Mouse (Mus musculus) spleen, adult 10 weeks (tissue): ENCODE results near the gene Nxf2. TPM values are rescaled to one million over a fixed set of nuclear protein-coding genes. Genes with fewer than 3 reads are reported as not detected.

Source experiments
- polyA plus RNA-seq: library from polyadenylated mRNA; stranded (reverse); fragments of 350-450 nt; fragmentation: Illumina TruSeq; extraction: RNeasy Lipid Tissue Mini Kit (QIAGEN cat#74804); gene quantifications from one replicate; pipeline ENCODE4 v1.2.3, GENCODE M21; 2015; ENCODE audit warnings: low replicate concordance; ENCODE audit not compliant: insufficient read depth

Nxf2 gene
- polyA plus RNA-seq = 0.55 TPM

GRCm38 (mm10) chrX:134964546-134964945 is at the start of gene Nxf2:
Gene Nxf2 (minus strand): TSS chrX:134964754.

DNA sequence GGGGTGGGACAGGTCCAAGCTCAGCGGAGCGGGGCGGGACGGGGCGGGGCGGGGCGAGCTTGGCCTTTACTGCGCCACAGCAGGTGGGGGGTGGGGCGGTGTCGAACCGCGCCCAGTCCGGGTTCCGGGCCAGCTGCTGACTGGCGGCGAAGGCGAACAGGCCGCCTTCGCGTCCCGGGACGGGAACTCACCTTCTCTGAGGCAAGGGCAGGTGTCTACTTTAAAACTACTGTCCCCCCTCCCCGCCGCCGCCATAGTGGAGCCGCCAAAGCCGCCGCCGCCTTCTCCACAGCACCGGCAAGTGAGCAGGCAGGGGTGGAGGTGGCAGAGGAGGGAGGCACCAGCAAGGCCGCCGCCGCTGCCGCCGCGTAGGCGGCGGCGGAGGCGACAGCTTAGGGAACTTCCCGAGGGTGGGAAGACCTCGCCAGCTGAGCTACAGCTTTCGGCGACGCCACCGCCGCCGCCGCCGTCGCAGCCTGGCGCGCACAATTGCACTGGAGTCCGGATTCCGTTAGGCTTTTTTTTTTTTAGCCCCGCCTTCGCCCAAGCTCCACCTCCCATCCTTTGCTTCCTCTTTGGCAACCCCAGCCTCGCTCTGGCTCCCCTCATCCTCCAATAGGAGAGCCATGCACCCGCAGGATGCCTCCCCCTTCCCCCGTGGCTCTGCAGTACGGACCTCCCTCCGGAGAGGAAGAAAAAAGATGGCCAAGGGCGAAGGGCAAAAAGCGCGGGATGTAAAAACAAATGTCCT is 44.3 kb upstream of the Nxf2 start, which contains the start of gene Zmat1:
Zmat1 (minus strand) TSS at position 490 of the 751 bp plus-strand sequence.

Other genes with a start within 250 kb of the Nxf2 start
- gene Armcx1, start 246.8 kb downstream of the Nxf2 start, polyA plus RNA-seq = 10.3 TPM
- gene Armcx6, start 213.3 kb downstream of the Nxf2 start, polyA plus RNA-seq = 4.7 TPM
- 29.5 TPM for gene Armcx3, start 208.2 kb downstream of the Nxf2 start, polyA plus RNA-seq
- 21.8 TPM for gene Armcx2, start 155.5 kb downstream of the Nxf2 start, polyA plus RNA-seq
- gene Zmat1, start 44.5 kb upstream of the Nxf2 start, polyA plus RNA-seq = 18.4 TPM
- gene Gm15023, start 212.9 kb upstream of the Nxf2 start, polyA plus RNA-seq = not detected
- not detected for gene Tceal6, start 245.9 kb upstream of the Nxf2 start, polyA plus RNA-seq